Mouse (Mus musculus): ENCODE measurements around the gene Hsdl1. TPM values are rescaled to one million over a fixed set of nuclear protein-coding genes. Genes with fewer than 3 reads are reported as not detected.

Gene Hsdl1
- polyA plus RNA-seq, 1 experiment, result 12.9 TPM

DNA sequence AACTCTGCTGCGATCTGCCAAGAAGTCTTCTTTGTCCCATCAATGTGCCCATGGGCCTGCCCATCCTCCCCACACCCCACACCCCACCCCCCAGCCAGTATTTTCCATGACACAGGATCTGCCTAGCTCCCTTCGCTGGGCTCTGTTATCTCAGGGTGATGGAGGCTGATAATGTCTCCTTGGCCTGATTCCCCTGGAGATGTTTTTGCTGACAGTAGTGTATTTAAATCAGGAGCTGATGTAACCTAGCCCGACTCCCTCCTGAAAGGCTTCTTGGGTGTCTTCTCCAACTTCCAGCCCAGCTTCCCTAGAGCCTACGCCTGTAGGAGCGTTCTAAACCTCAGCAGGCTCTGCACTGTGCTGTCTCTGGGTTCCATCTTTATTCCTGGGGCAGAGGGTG is 43.9 kb upstream of the Hsdl1 start:
- TF ChIP-seq CTCF (IDR thresholded peaks at IDR 0.05; ENCODE audit: control insufficient read depth, insufficient read depth, insufficient replicate concordance, low read depth, low read length) (no peak), POLR2A (IDR thresholded peaks at IDR 0.05; ENCODE audit: control insufficient read depth, low read depth, low read length) (no peak)
- Histone ChIP-seq H3K27me3 (ENCODE audit: control insufficient read depth, insufficient read depth, low read length) (no peaks in the 10 kb centered on the region), H3K4me3 (ENCODE audit: control insufficient read depth, low read depth, low read length) (no peak overlapping the region), H3K36me3 (ENCODE audit: control insufficient read depth, insufficient read depth, low read length) (no peaks in the 10 kb centered on the region), H3K4me1 (ENCODE audit: control insufficient read depth, insufficient read depth, low read length) (no peaks in the 10 kb centered on the region; the same call in none of the 2 replicates), H3K27ac (ENCODE audit: control insufficient read depth, insufficient read depth, low read depth, low read length) (no peak overlapping the region)

DNA sequence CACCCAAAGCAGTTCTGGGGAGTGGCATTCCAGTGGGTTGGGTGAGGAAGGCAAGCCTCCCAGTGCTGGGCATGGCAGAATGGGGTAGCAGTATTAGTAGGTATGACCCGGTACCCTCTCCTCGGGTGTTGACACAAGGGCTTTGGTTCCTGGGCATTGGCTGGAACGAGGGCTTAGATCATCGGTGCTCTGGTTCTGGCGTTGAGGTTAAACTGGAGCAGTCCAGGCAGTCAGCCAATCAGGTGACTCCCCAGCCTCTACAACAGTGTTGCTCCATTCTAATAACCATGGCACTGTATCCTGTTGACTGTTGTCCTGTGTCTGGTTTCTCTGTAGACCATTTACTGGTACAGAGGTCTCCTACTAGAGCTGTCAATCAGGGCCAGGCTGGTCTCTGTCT is 42.6 kb upstream of the Hsdl1 start:
- no peak overlapping the region for H3K27ac ChIP-seq (ENCODE audit: control insufficient read depth, insufficient read depth, low read depth, low read length)
- TF ChIP-seq CTCF (IDR thresholded peaks at IDR 0.05; ENCODE audit: control insufficient read depth, insufficient read depth, insufficient replicate concordance, low read depth, low read length) (no peak), POLR2A (IDR thresholded peaks at IDR 0.05; ENCODE audit: control insufficient read depth, low read depth, low read length) (no peak)
- no peaks in the 10 kb centered on the region for H3K36me3 ChIP-seq (ENCODE audit: control insufficient read depth, insufficient read depth, low read length)

DNA sequence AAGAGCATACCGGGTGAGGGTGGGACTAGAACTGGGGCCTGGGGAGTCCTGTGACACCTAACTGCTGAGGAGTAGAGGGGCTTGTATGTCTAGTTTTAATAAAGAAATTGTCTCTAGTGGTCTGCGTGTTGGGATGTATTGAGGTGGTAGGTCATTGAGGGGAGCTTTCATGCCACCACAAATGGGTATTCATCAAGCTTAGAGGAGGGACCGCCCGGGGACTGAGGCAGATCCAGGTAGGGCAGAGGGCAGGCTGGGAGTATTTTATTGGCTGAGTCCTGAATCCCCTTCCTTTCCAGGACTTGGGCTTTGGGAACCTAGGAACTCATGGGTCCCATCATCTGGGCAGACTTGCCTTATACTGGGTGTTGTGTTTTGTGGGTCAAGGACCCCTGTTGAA is 41.8 kb upstream of the Hsdl1 start:
- peaks cover 7% of the 10 kb centered on the region for H3K4me1 ChIP-seq (ENCODE audit: control insufficient read depth, insufficient read depth, low read length)
- TF ChIP-seq CTCF (IDR thresholded peaks at IDR 0.05; ENCODE audit: control insufficient read depth, insufficient read depth, insufficient replicate concordance, low read depth, low read length) (no peak), POLR2A (IDR thresholded peaks at IDR 0.05; ENCODE audit: control insufficient read depth, low read depth, low read length) (no peak)
- H3K27ac ChIP-seq (ENCODE audit: control insufficient read depth, insufficient read depth, low read depth, low read length), result no peak overlapping the region
- H3K27me3 ChIP-seq (ENCODE audit: control insufficient read depth, insufficient read depth, low read length), result no peaks in the 10 kb centered on the region
- no peaks in the 10 kb centered on the region for H3K36me3 ChIP-seq (ENCODE audit: control insufficient read depth, insufficient read depth, low read length)
- no peak overlapping the region for H3K4me3 ChIP-seq (ENCODE audit: control insufficient read depth, low read depth, low read length)

More for the DNA sequence above, 42.6 kb upstream of the Hsdl1 start:
- Histone ChIP-seq H3K27me3 (ENCODE audit: control insufficient read depth, insufficient read depth, low read length) (no peaks in the 10 kb centered on the region), H3K4me3 (ENCODE audit: control insufficient read depth, low read depth, low read length) (no peak overlapping the region), H3K4me1 (ENCODE audit: control insufficient read depth, insufficient read depth, low read length) (peaks cover 7% of the 10 kb centered on the region)

DNA sequence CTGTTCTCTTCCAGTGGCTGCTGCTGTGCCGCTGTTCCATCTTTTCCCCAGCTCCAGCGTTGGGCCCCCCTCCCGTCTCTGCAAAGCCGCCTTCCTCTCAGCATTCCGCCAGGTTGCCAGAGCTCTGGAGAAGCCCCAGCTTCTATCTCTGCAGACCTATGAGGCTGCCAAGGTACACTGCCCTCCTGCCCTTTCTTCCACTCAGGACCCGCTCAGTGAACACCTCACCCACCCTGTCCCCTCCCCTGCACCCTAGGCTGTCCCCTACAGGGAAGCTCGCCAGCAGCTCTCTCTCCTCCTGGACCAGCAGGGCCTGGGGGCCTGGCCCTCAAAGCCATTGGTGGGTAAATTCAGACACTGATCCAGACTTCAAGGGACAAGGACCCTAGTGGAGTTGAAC is 41.4 kb upstream of the Hsdl1 start:
- H3K27ac ChIP-seq (ENCODE audit: control insufficient read depth, insufficient read depth, low read depth, low read length), result no peak overlapping the region
- TF ChIP-seq POLR2A (IDR thresholded peaks at IDR 0.05; ENCODE audit: control insufficient read depth, low read depth, low read length), result no peak
- TF ChIP-seq CTCF (IDR thresholded peaks at IDR 0.05; ENCODE audit: control insufficient read depth, insufficient read depth, insufficient replicate concordance, low read depth, low read length), result no peak
- H3K4me1 ChIP-seq (ENCODE audit: control insufficient read depth, insufficient read depth, low read length), result peaks cover 7% of the 10 kb centered on the region
- no peaks in the 10 kb centered on the region for H3K27me3 ChIP-seq (ENCODE audit: control insufficient read depth, insufficient read depth, low read length)
- no peak overlapping the region for H3K4me3 ChIP-seq (ENCODE audit: control insufficient read depth, low read depth, low read length)
- no peaks in the 10 kb centered on the region for H3K36me3 ChIP-seq (ENCODE audit: control insufficient read depth, insufficient read depth, low read length)

DNA sequence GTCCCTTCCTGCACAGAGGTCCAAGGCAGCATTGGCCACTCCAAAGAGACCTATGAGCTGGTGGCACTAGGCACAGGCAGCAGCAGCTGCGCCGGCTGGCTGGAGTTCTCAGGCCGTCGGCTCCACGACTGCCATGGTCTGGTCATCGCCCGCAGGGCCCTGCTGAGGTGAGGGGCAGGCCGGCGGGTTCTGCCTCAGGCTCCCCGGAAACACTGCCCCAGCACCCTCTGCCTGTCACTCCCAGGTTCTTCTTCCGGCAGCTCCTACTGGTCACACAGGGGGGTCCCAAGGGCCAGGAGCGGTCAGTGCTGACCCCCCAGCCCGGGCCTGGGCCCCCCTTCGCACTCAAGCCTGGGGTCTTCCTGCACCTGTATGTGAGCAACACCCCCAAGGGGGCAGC is 40.1 kb upstream of the Hsdl1 start:
- H3K4me1 ChIP-seq (ENCODE audit: control insufficient read depth, insufficient read depth, low read length), result peaks cover 7% of the 10 kb centered on the region
- no peaks in the 10 kb centered on the region for H3K36me3 ChIP-seq (ENCODE audit: control insufficient read depth, insufficient read depth, low read length)
- no peak overlapping the region for H3K4me3 ChIP-seq (ENCODE audit: control insufficient read depth, low read depth, low read length)
- H3K27me3 ChIP-seq (ENCODE audit: control insufficient read depth, insufficient read depth, low read length), result no peaks in the 10 kb centered on the region
- no peak overlapping the region for H3K27ac ChIP-seq (ENCODE audit: control insufficient read depth, insufficient read depth, low read depth, low read length)
- TF ChIP-seq CTCF (IDR thresholded peaks at IDR 0.05; ENCODE audit: control insufficient read depth, insufficient read depth, insufficient replicate concordance, low read depth, low read length) (no peak), POLR2A (IDR thresholded peaks at IDR 0.05; ENCODE audit: control insufficient read depth, low read depth, low read length) (no peak)

DNA sequence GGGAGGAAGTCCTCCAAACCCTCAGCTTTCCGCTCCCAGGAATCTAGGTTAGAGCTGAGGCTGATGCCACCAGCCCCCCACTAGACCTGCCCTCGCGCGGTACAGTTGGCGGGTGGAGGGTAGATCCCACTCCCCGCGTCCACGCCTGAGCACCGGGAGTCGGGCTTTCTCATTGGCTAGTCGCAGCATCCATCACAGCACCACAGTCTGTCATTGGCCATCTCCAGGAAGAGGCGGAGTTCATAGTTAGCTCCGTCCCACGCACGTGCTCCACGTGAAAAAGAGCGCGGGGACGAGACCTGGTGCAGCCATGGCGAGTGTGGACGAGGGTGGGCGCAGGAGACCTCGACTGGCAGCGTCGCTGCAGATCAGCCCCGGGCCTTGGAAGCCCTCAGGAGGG is 37.5 kb upstream of the Hsdl1 start, which contains the start of gene Adad2:
Gene Adad2, plus strand, starts transcription at position 277 of the 400 bp plus-strand sequence.
- peak within 1 kb of the TSS; percentile 88 for H3K27ac ChIP-seq (ENCODE audit: control insufficient read depth, insufficient read depth, low read depth, low read length)
- H3K4me1 ChIP-seq (ENCODE audit: control insufficient read depth, insufficient read depth, low read length), result peaks cover 7% of the 10 kb centered on the region
- H3K4me3 ChIP-seq (ENCODE audit: control insufficient read depth, low read depth, low read length), result peak within 1 kb of the TSS; percentile 85
- no peaks in the 10 kb centered on the region for H3K36me3 ChIP-seq (ENCODE audit: control insufficient read depth, insufficient read depth, low read length)
- TF ChIP-seq POLR2A (IDR thresholded peaks at IDR 0.05; ENCODE audit: control insufficient read depth, low read depth, low read length), result peak; percentile 53; the same call in 1 of the 2 replicates
- TF ChIP-seq CTCF (IDR thresholded peaks at IDR 0.05; ENCODE audit: control insufficient read depth, insufficient read depth, insufficient replicate concordance, low read depth, low read length), result no peak
- H3K27me3 ChIP-seq (ENCODE audit: control insufficient read depth, insufficient read depth, low read length), result no peaks in the 10 kb centered on the region

DNA sequence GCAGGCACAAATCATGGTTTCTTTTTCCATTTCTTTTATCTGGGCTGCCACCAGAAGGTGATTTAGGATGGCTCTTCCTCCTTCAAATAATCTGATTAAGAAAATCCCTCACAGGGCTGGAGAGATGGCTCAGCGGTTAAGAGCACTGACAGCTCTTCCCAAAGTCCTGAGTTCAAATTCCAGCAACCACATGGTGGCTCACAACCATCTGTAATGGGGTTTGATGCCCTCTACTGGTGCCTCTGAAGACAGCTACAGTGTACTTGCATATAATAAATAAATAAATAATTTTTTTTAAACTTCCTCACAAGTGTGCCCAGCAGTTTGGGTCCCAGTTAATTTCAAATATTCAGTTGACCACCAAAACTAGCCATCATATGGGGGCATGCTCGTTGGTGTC is 31.2 kb upstream of the Hsdl1 start:
- Histone ChIP-seq H3K4me1 (ENCODE audit: control insufficient read depth, insufficient read depth, low read length) (peaks cover 11% of the 10 kb centered on the region), H3K4me3 (ENCODE audit: control insufficient read depth, low read depth, low read length) (no peak overlapping the region), H3K27ac (ENCODE audit: control insufficient read depth, insufficient read depth, low read depth, low read length) (no peak overlapping the region), H3K36me3 (ENCODE audit: control insufficient read depth, insufficient read depth, low read length) (no peaks in the 10 kb centered on the region), H3K27me3 (ENCODE audit: control insufficient read depth, insufficient read depth, low read length) (no peaks in the 10 kb centered on the region)
- TF ChIP-seq CTCF (IDR thresholded peaks at IDR 0.05; ENCODE audit: control insufficient read depth, insufficient read depth, insufficient replicate concordance, low read depth, low read length) (no peak), POLR2A (IDR thresholded peaks at IDR 0.05; ENCODE audit: control insufficient read depth, low read depth, low read length) (no peak)

DNA sequence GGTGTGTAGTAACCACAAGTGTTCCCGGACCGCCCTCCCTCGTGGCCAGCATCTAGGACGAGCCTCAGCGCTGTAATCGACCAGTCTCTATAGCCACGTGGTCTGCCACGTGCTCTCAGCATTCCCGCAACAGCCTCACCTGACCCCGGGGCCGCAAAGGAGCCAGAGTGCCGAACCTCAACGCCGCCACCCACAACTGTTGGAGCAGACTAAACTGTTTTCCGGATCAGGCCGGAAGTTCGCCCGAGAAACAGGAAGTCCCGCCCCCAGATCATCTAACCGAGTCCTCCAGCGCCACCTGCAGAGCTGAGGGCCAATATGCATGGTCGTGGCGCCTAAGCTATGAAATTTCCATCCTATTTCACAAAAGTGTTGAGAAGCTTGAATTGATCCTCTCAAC is 30.0 kb upstream of the Hsdl1 start, which contains the start of gene Taf1c:
Gene Taf1c, minus strand, starts transcription at position 227 of the 400 bp plus-strand sequence.
- Histone ChIP-seq H3K4me1 (ENCODE audit: control insufficient read depth, insufficient read depth, low read length) (peaks cover 11% of the 10 kb centered on the region), H3K36me3 (ENCODE audit: control insufficient read depth, insufficient read depth, low read length) (no peaks in the 10 kb centered on the region), H3K27ac (ENCODE audit: control insufficient read depth, insufficient read depth, low read depth, low read length) (peak within 1 kb of the TSS; percentile 87), H3K27me3 (ENCODE audit: control insufficient read depth, insufficient read depth, low read length) (no peaks in the 10 kb centered on the region), H3K4me3 (ENCODE audit: control insufficient read depth, low read depth, low read length) (peak within 1 kb of the TSS; percentile 96)
- TF ChIP-seq POLR2A (IDR thresholded peaks at IDR 0.05; ENCODE audit: control insufficient read depth, low read depth, low read length) (peak; percentile 58; the same call in 1 of the 2 replicates), CTCF (IDR thresholded peaks at IDR 0.05; ENCODE audit: control insufficient read depth, insufficient read depth, insufficient replicate concordance, low read depth, low read length) (peak; percentile 77; the same call in 1 of the 2 replicates)

Measured in testis, adult 2 months (tissue).